Mouse (Mus musculus) heart, embryonic 11.5 days (tissue): ENCODE measurements around the gene Ergic1. TPM values are rescaled to one million over a fixed set of nuclear protein-coding genes. Genes with fewer than 3 reads are reported as not detected.

Experiments
- ATAC-seq: fragments of 200-750 bp; cut with Nextera tagmentation; replicated peaks from 2 replicates; pipeline ENCODE4 v1.8.0; 2017; ENCODE audit warnings: moderate library complexity; ENCODE audit not compliant: insufficient number of reproducible peaks, low FRiP score, low TSS enrichment
- H3K27ac ChIP-seq: fragments of 300-500 bp; sonication (generic); 2 replicates; pipeline ENCODE4 v1.5.1; 2014; ENCODE audit warnings: mild to moderate bottlenecking, low read depth, low read length
- H3K27me3 ChIP-seq: fragments of 300-500 bp; sonication (generic); 2 replicates; pipeline ENCODE4 v1.6.1; 2014; ENCODE audit warnings: mild to moderate bottlenecking, low read length, mixed read lengths; ENCODE audit not compliant: control insufficient read depth, insufficient read depth
- H3K36me3 ChIP-seq: fragments of 300-500 bp; sonication (generic); 2 replicates; pipeline ENCODE4 v1.6.1; 2014; ENCODE audit warnings: mild to moderate bottlenecking, low read length, moderate library complexity, mixed read lengths; ENCODE audit not compliant: control insufficient read depth, insufficient read depth
- H3K4me1 ChIP-seq: fragments of 300-500 bp; sonication (generic); 2 replicates; pipeline ENCODE4 v1.6.1; 2014; ENCODE audit warnings: low read length; ENCODE audit not compliant: control insufficient read depth, insufficient read depth
- H3K4me2 ChIP-seq: fragments of 300-500 bp; sonication (generic); 2 replicates; pipeline ENCODE4 v1.6.1; 2014; ENCODE audit warnings: mild to moderate bottlenecking, moderate library complexity
- H3K4me3 ChIP-seq: fragments of 300-500 bp; sonication (generic); 2 replicates; pipeline ENCODE4 v1.5.1; 2014; ENCODE audit warnings: low read depth, low read length
- H3K9ac ChIP-seq: fragments of 300-500 bp; sonication (generic); 2 replicates; pipeline ENCODE4 v1.6.1; 2014; ENCODE audit warnings: mild to moderate bottlenecking, low read depth, low read length, moderate library complexity
- H3K9me3 ChIP-seq: fragments of 300-500 bp; sonication (generic); replicated peaks from 2 replicates; pipeline ENCODE4 v1.6.1; 2016; ENCODE audit warnings: low read length; ENCODE audit not compliant: control insufficient read depth
- WGBS: fragments of 180-500 bp; shearing (Covaris S2); extraction: QIAGEN DNeasy Blood & Tissue Kit; methylation state at CpG from one replicate; pipeline ENCODE4 v1.1.7; 2014; ENCODE audit not compliant: insufficient replicate concordance; 5-methylcytosine and 5-hydroxymethylcytosine counted together
- polyA plus RNA-seq: library from polyadenylated mRNA; unstranded; fragments of >200 nt; fragmentation: Nextera tagmentation; extraction: Ambion mirVana; gene quantifications from 2 replicates; pipeline ENCODE4 v1.2.1, GENCODE M21; 2014

Ergic1 gene
- polyA plus RNA-seq, 1 experiment from 2014 or later, result 147 TPM

GRCm38 (mm10) chr17:26637851-26638250 lies 76.6 kb downstream of the Ergic1 start:
- H3K4me2 ChIP-seq, result no peak overlapping the region
- H3K4me3 ChIP-seq, result no peak overlapping the region
- WGBS, result 54% methylated on average over 4 of the region's 4 CpGs
- no peak overlapping the region for H3K27ac ChIP-seq
- 0 out of 2 replicates have a peak overlapping the region, but pooled peaks have one; percentile 10 for H3K9ac ChIP-seq
- no peaks in the 10 kb centered on the region for H3K4me1 ChIP-seq
- no peaks in the 10 kb centered on the region for H3K27me3 ChIP-seq
- H3K36me3 ChIP-seq, result peaks cover 31% of the 10 kb centered on the region
- no peaks in the 10 kb centered on the region for H3K9me3 ChIP-seq
- no peak for ATAC-seq

- Histone ChIP-seq H3K4me3 (no peak overlapping the region), H3K4me1 (no peaks in the 10 kb centered on the region), H3K9ac (no peak overlapping the region), H3K4me2 (no peak overlapping the region), H3K27me3 (no peaks in the 10 kb centered on the region), H3K9me3 (no peaks in the 10 kb centered on the region), H3K36me3 (peaks cover 38% of the 10 kb centered on the region), H3K27ac (no peak overlapping the region)
- 26% methylated on average over 7 of the region's 7 CpGs for WGBS
- ATAC-seq, result no peak
These were observed 77.4 kb downstream of the Ergic1 start for GRCm38 (mm10) chr17:26638655-26639054.

GRCm38 (mm10) chr17:26639791-26640190 lies 78.5 kb downstream of the Ergic1 start:
- Histone ChIP-seq H3K4me2 (no peak overlapping the region), H3K9ac (no peak overlapping the region), H3K36me3 (peaks cover 46% of the 10 kb centered on the region), H3K27me3 (no peaks in the 10 kb centered on the region), H3K4me1 (peaks cover 7% of the 10 kb centered on the region), H3K9me3 (no peaks in the 10 kb centered on the region), H3K27ac (no peak overlapping the region), H3K4me3 (no peak overlapping the region)
- 86% methylated on average over 2 of the region's 2 CpGs for WGBS
- no peak for ATAC-seq

- H3K27ac ChIP-seq, result no peak overlapping the region
- H3K36me3 ChIP-seq, result peaks cover 46% of the 10 kb centered on the region
- H3K9ac ChIP-seq, result no peak overlapping the region
- no peaks in the 10 kb centered on the region for H3K9me3 ChIP-seq
- no peak for ATAC-seq
- peaks cover 12% of the 10 kb centered on the region for H3K4me1 ChIP-seq
- 93% methylated on average over 3 of the region's 3 CpGs for WGBS
- no peak overlapping the region for H3K4me2 ChIP-seq
- no peak overlapping the region for H3K4me3 ChIP-seq
- no peaks in the 10 kb centered on the region for H3K27me3 ChIP-seq
These were observed 79.0 kb downstream of the Ergic1 start for GRCm38 (mm10) chr17:26640286-26640740.

- no peak for ATAC-seq
- H3K36me3 ChIP-seq, result peaks cover 48% of the 10 kb centered on the region
- no peak overlapping the region for H3K27ac ChIP-seq
- WGBS, result 96% methylated on average over 8 of the region's 8 CpGs
- no peak overlapping the region for H3K9ac ChIP-seq
- H3K4me1 ChIP-seq, result peaks cover 39% of the 10 kb centered on the region
- no peak overlapping the region for H3K4me2 ChIP-seq
- no peak overlapping the region for H3K4me3 ChIP-seq
- no peaks in the 10 kb centered on the region for H3K27me3 ChIP-seq
- no peaks in the 10 kb centered on the region for H3K9me3 ChIP-seq
These were observed 82.2 kb downstream of the Ergic1 start for GRCm38 (mm10) chr17:26643456-26643855.

GRCm38 (mm10) chr17:26643993-26644392 lies 82.7 kb downstream of the Ergic1 start:
- peaks cover 39% of the 10 kb centered on the region for H3K4me1 ChIP-seq
- H3K27me3 ChIP-seq, result no peaks in the 10 kb centered on the region
- WGBS, result 83% methylated on average over 2 of the region's 2 CpGs
- no peak overlapping the region for H3K4me2 ChIP-seq
- H3K36me3 ChIP-seq, result peaks cover 48% of the 10 kb centered on the region
- no peak overlapping the region for H3K9ac ChIP-seq
- ATAC-seq, result no peak
- no peak overlapping the region for H3K27ac ChIP-seq
- H3K4me3 ChIP-seq, result no peak overlapping the region
- no peaks in the 10 kb centered on the region for H3K9me3 ChIP-seq

- peak; percentile 29; the same call in 1 of the 2 replicates for ATAC-seq
- 65% methylated on average over 9 of the region's 9 CpGs for WGBS
- Histone ChIP-seq H3K27me3 (no peaks in the 10 kb centered on the region), H3K4me1 (peaks cover 39% of the 10 kb centered on the region), H3K36me3 (peaks cover 42% of the 10 kb centered on the region), H3K9ac (no peak overlapping the region), H3K27ac (0 out of 2 replicates have a peak overlapping the region, but pooled peaks have one; percentile 54), H3K9me3 (no peaks in the 10 kb centered on the region), H3K4me3 (no peak overlapping the region), H3K4me2 (no peak overlapping the region)
These were observed 83.5 kb downstream of the Ergic1 start for GRCm38 (mm10) chr17:26644509-26645410.

GRCm38 (mm10) chr17:26645411-26645854 lies 84.1 kb downstream of the Ergic1 start:
- peak; percentile 12; the same call in 1 of the 2 replicates for ATAC-seq
- no peak overlapping the region for H3K4me3 ChIP-seq
- H3K4me2 ChIP-seq, result no peak overlapping the region
- peak overlapping the region; percentile 64; the same call in 1 of the 2 replicates for H3K27ac ChIP-seq
- H3K36me3 ChIP-seq, result peaks cover 36% of the 10 kb centered on the region
- no peak overlapping the region for H3K9ac ChIP-seq
- no peaks in the 10 kb centered on the region for H3K9me3 ChIP-seq
- no peaks in the 10 kb centered on the region for H3K27me3 ChIP-seq
- WGBS, result 45% methylated on average over 8 of the region's 8 CpGs
- peaks cover 43% of the 10 kb centered on the region for H3K4me1 ChIP-seq
